Mouse (Mus musculus) forebrain, embryonic 11.5 days (tissue): ENCODE measurements around the gene Phlda3. TPM values are rescaled to one million over a fixed set of nuclear protein-coding genes. Genes with fewer than 3 reads are reported as not detected.

Experiments used
- ATAC-seq: fragments of 200-750 bp; cut with Nextera tagmentation; replicated peaks from 2 replicates; pipeline ENCODE4 v1.8.0; 2017; ENCODE audit warnings: moderate TSS enrichment; ENCODE audit not compliant: low FRiP score
- DNase-seq: peaks from one replicate; pipeline ENCODE4 v3.0.0-alpha.2; 2017; ENCODE audit warnings: low spot score
- H3K27ac ChIP-seq: fragments of 300-500 bp; sonication (generic); 2 replicates; pipeline ENCODE4 v1.5.1; 2014; ENCODE audit warnings: low read depth, low read length
- H3K27me3 ChIP-seq: fragments of 300-500 bp; sonication (generic); 2 replicates; pipeline ENCODE4 v1.6.1; 2014; ENCODE audit warnings: mild to moderate bottlenecking, low read length, mixed read lengths; ENCODE audit not compliant: control insufficient read depth, insufficient read depth
- H3K36me3 ChIP-seq: fragments of 300-500 bp; sonication (generic); 2 replicates; pipeline ENCODE4 v1.6.1; 2014; ENCODE audit warnings: mild to moderate bottlenecking, low read length, moderate library complexity, mixed read lengths; ENCODE audit not compliant: control insufficient read depth, insufficient read depth
- H3K4me1 ChIP-seq: fragments of 300-500 bp; sonication (generic); replicated peaks from 2 replicates; pipeline ENCODE4 v1.6.1; 2014; ENCODE audit warnings: low read length, mixed read lengths; ENCODE audit not compliant: control insufficient read depth, insufficient read depth
- H3K4me2 ChIP-seq: fragments of 300-500 bp; sonication (generic); 2 replicates; pipeline ENCODE4 v1.6.1; 2014; ENCODE audit warnings: low read depth, mild to moderate bottlenecking, low read length, moderate library complexity, mixed read lengths; ENCODE audit not compliant: severe bottlenecking
- H3K4me3 ChIP-seq: fragments of 300-500 bp; sonication (generic); 2 replicates; pipeline ENCODE4 v1.5.1; 2014; ENCODE audit warnings: low read depth, low read length
- H3K9ac ChIP-seq: fragments of 300-500 bp; sonication (generic); 2 replicates; pipeline ENCODE4 v1.6.1; 2014; ENCODE audit warnings: low read length
- H3K9me3 ChIP-seq: fragments of 300-500 bp; sonication (generic); 2 replicates; pipeline ENCODE4 v1.6.1; 2016; ENCODE audit warnings: low read length, mixed read lengths; ENCODE audit not compliant: control insufficient read depth
- WGBS: fragments of 180-500 bp; shearing (Covaris S2); extraction: QIAGEN DNeasy Blood & Tissue Kit; methylation state at CpG from one replicate; pipeline ENCODE4 v1.1.7; 2014; 5-methylcytosine and 5-hydroxymethylcytosine counted together
- polyA plus RNA-seq: library from polyadenylated mRNA; unstranded; fragments of >200 nt; fragmentation: Nextera tagmentation; extraction: Ambion mirVana; gene quantifications from 2 replicates; pipeline ENCODE4 v1.2.1, GENCODE M21; 2014

Gene Phlda3
- polyA plus RNA-seq = 21.5 and 24.2 TPM in 2 replicates

- peak within 1 kb of the TSS; percentile 54 for H3K4me3 ChIP-seq
- ATAC-seq = peak; percentile 88
- peak; percentile 86 for DNase-seq
- H3K36me3 ChIP-seq = no peaks in the 10 kb centered on the region; the same call in 1 of the 2 replicates
- H3K4me1 ChIP-seq = peaks cover 4% of the 10 kb centered on the region; the same call in 1 of the 2 replicates
- under 1% methylated on average over 86 of the region's 90 CpGs for WGBS
- H3K9me3 ChIP-seq = no peaks in the 10 kb centered on the region
- no peaks in the 10 kb centered on the region; the same call in 1 of the 2 replicates for H3K27me3 ChIP-seq
- H3K27ac ChIP-seq = peak within 1 kb of the TSS; percentile 12; the same call in 1 of the 2 replicates
- H3K4me2 ChIP-seq = peak within 1 kb of the TSS; percentile 97
- H3K9ac ChIP-seq = peak within 1 kb of the TSS; percentile 83
Measured at GRCm38 (mm10) chr1:135765645-135766591, at the start of gene Phlda3. Gene Phlda3, plus strand, starts transcription at chr1:135766119.

GRCm38 (mm10) chr1:135719486-135719885 lies 46.4 kb upstream of the Phlda3 start:
- Histone ChIP-seq H3K9ac (no peak overlapping the region), H3K27me3 (no peaks in the 10 kb centered on the region), H3K9me3 (no peaks in the 10 kb centered on the region), H3K4me1 (no peaks in the 10 kb centered on the region), H3K4me3 (no peak overlapping the region), H3K27ac (no peak overlapping the region), H3K4me2 (no peak overlapping the region), H3K36me3 (no peaks in the 10 kb centered on the region)
- WGBS = 19% methylated on average over 9 of the region's 9 CpGs
- DNase-seq (peak; percentile 80), ATAC-seq (peak; percentile 42)

- Histone ChIP-seq H3K27ac (no peak within 1 kb of the TSS), H3K4me1 (no peaks in the 10 kb centered on the region), H3K9ac (no peak within 1 kb of the TSS), H3K4me2 (no peak within 1 kb of the TSS), H3K36me3 (no peaks in the 10 kb centered on the region), H3K27me3 (no peaks in the 10 kb centered on the region), H3K9me3 (no peaks in the 10 kb centered on the region), H3K4me3 (no peak within 1 kb of the TSS)
- DNase-seq (no peak), ATAC-seq (no peak)
- WGBS = 70% methylated on average over 6 of the region's 6 CpGs
Measured at GRCm38 (mm10) chr1:135719983-135720382, 45.9 kb upstream of the Phlda3 start, which contains the start of gene Csrp1. Gene Csrp1, plus strand, starts transcription at chr1:135720061.

- Histone ChIP-seq H3K9ac (no peak overlapping the region), H3K4me2 (no peak overlapping the region), H3K27ac (no peak overlapping the region), H3K4me3 (no peak overlapping the region), H3K9me3 (no peaks in the 10 kb centered on the region), H3K27me3 (no peaks in the 10 kb centered on the region), H3K4me1 (no peaks in the 10 kb centered on the region), H3K36me3 (no peaks in the 10 kb centered on the region)
- ATAC-seq = no peak
- whole genome bisulfite sequencing = 63% methylated on average over 1 of the region's 1 CpGs
- no peak for DNase-seq
Measured at GRCm38 (mm10) chr1:135723016-135723415, 42.9 kb upstream of the Phlda3 start.

GRCm38 (mm10) chr1:135724134-135724533 lies 41.8 kb upstream of the Phlda3 start:
- Histone ChIP-seq H3K36me3 (no peaks in the 10 kb centered on the region), H3K4me3 (no peak overlapping the region), H3K4me1 (no peaks in the 10 kb centered on the region), H3K9ac (no peak overlapping the region), H3K9me3 (no peaks in the 10 kb centered on the region), H3K27me3 (no peaks in the 10 kb centered on the region), H3K4me2 (no peak overlapping the region), H3K27ac (no peak overlapping the region)
- ATAC-seq = no peak
- no peak for DNase-seq
- 75% methylated on average over 4 of the region's 4 CpGs for WGBS

GRCm38 (mm10) chr1:135725324-135725723 lies 40.6 kb upstream of the Phlda3 start:
- ATAC-seq (no peak), DNase-seq (no peak)
- no peaks in the 10 kb centered on the region for H3K9me3 ChIP-seq
- no peak overlapping the region for H3K27ac ChIP-seq
- no peaks in the 10 kb centered on the region for H3K27me3 ChIP-seq
- H3K4me3 ChIP-seq = no peak overlapping the region
- no peak overlapping the region for H3K4me2 ChIP-seq
- H3K9ac ChIP-seq = no peak overlapping the region
- 94% methylated on average over 6 of the region's 6 CpGs for WGBS
- H3K4me1 ChIP-seq = peaks cover 4% of the 10 kb centered on the region; the same call in 1 of the 2 replicates
- H3K36me3 ChIP-seq = no peaks in the 10 kb centered on the region

- H3K27me3 ChIP-seq = no peaks in the 10 kb centered on the region
- DNase-seq (no peak), ATAC-seq (no peak)
- H3K4me3 ChIP-seq = no peak overlapping the region
- no peaks in the 10 kb centered on the region for H3K36me3 ChIP-seq
- H3K4me2 ChIP-seq = no peak overlapping the region
- no peak overlapping the region for H3K9ac ChIP-seq
- H3K9me3 ChIP-seq = no peaks in the 10 kb centered on the region
- peaks cover 4% of the 10 kb centered on the region; the same call in 1 of the 2 replicates for H3K4me1 ChIP-seq
- no peak overlapping the region for H3K27ac ChIP-seq
- 89% methylated on average over 7 of the region's 7 CpGs for WGBS
Measured at GRCm38 (mm10) chr1:135725936-135726335, 40.0 kb upstream of the Phlda3 start.

GRCm38 (mm10) chr1:135728631-135729366 lies 37.1 kb upstream of the Phlda3 start:
- H3K4me2 ChIP-seq = peak overlapping the region; percentile 85
- peak overlapping the region; percentile 46 for H3K4me3 ChIP-seq
- no peak overlapping the region for H3K27ac ChIP-seq
- DNase-seq = peak; percentile 92
- no peaks in the 10 kb centered on the region for H3K27me3 ChIP-seq
- ATAC-seq = peak; percentile 89
- H3K36me3 ChIP-seq = no peaks in the 10 kb centered on the region
- H3K9ac ChIP-seq = peak overlapping the region; percentile 69
- H3K9me3 ChIP-seq = no peaks in the 10 kb centered on the region
- H3K4me1 ChIP-seq = peaks cover 10% of the 10 kb centered on the region; the same call in 1 of the 2 replicates
- WGBS = 1% methylated on average over 35 of the region's 35 CpGs
